Mouse (Mus musculus) embryonic fibroblast, embryonic 13.5 days (primary cell): ENCODE data around the gene Sbno1. TPM values are rescaled to one million over a fixed set of nuclear protein-coding genes. Genes with fewer than 3 reads are reported as not detected.

Experiments used
- H3K27ac ChIP-seq: 2 replicates; pipeline ENCODE4 v1.5.1; 2012; ENCODE audit warnings: low read length, control low read depth, inconsistent platforms; ENCODE audit not compliant: insufficient read depth
- H3K4me1 ChIP-seq: 2 replicates; pipeline ENCODE4 v1.6.1; 2011; ENCODE audit warnings: low read length; ENCODE audit not compliant: control insufficient read depth, insufficient read depth
- H3K4me3 ChIP-seq: 2 replicates; pipeline ENCODE4 v1.5.1; 2011; ENCODE audit warnings: mild to moderate bottlenecking, control low read depth, low read length; ENCODE audit not compliant: insufficient read depth
- CTCF ChIP-seq: IDR thresholded peaks from 2 replicates; pipeline ENCODE4 v1.5.1; 2011; ENCODE audit warnings: mild to moderate bottlenecking, control low read depth, low read length, moderate library complexity, borderline replicate concordance; ENCODE audit not compliant: insufficient read depth
- POLR2A ChIP-seq: IDR thresholded peaks from 2 replicates; pipeline ENCODE4 v1.6.1; 2011; ENCODE audit warnings: low read depth, mild to moderate bottlenecking, control low read depth, low read length, moderate library complexity
- polyA plus RNA-seq: library from polyadenylated mRNA; stranded (reverse); fragments of >200 nt; gene quantifications from 2 replicates; pipeline ENCODE4 v1.2.4, GENCODE M21; 2011; ENCODE audit warnings: low read depth; ENCODE audit not compliant: missing spikeins, insufficient read length

Sbno1 gene
- polyA plus RNA-seq, 1 experiment: 90.2 TPM

GRCm38 (mm10) chr5:124424200-124424722, 1.5 kb downstream of the Sbno1 start:
- Histone ChIP-seq H3K4me1 (no peaks in the 10 kb centered on the region), H3K4me3 (peak overlapping the region; percentile 92), H3K27ac (no peak overlapping the region)
- TF ChIP-seq POLR2A (no peak), CTCF (no peak)

- no peak overlapping the region for H3K27ac ChIP-seq
- H3K4me3 ChIP-seq: no peak overlapping the region
- no peak for TF ChIP-seq CTCF
- no peak for TF ChIP-seq POLR2A
- no peaks in the 10 kb centered on the region for H3K4me1 ChIP-seq
Measured at GRCm38 (mm10) chr5:124421786-124422185, 4.0 kb downstream of the Sbno1 start.

DNA sequence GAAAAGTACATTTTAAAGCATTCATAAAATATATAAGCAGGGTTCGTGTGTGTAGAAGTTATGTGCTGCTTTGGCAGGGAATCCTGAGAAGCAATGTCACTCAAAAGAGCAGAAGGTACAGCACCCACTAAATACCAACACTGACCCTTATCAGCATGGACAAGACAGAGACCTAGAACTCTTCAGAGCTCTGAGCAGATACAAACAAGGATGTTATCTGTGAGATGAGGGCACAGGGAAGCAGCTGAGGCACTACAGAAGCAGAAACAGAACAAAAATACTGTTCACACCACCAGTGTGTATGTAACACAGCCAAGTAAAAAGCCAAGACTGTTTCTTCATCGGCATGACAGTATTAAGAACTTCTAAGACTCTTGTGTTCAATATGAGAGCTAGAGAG, 6.9 kb downstream of the Sbno1 start:
- no peak overlapping the region for H3K27ac ChIP-seq
- TF ChIP-seq POLR2A: no peak
- TF ChIP-seq CTCF: no peak
- H3K4me3 ChIP-seq: no peak overlapping the region
- peaks cover 6% of the 10 kb centered on the region for H3K4me1 ChIP-seq

DNA sequence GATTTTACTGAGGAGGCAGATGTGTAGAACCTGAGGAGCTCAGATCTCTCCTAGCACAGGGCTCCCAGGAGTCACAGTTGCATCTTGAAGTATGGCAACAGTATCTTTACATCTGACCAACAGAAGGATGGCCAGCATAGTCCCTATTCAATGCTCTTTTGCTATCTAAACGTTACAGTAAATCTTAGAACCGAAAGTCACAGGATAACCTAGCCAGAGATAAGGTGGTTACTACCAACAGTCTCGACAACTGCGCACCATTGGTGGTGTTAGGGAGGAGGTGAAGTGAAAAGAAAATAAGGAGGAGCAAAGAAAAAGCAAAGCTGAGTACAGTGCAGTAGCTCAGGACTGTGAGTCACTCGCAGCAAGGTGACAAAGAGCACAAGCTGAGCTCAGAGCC, 13.6 kb downstream of the Sbno1 start:
- TF ChIP-seq POLR2A: no peak
- no peak for TF ChIP-seq CTCF
- H3K4me1 ChIP-seq: peaks cover 7% of the 10 kb centered on the region
- no peak overlapping the region for H3K27ac ChIP-seq
- no peak overlapping the region for H3K4me3 ChIP-seq

DNA sequence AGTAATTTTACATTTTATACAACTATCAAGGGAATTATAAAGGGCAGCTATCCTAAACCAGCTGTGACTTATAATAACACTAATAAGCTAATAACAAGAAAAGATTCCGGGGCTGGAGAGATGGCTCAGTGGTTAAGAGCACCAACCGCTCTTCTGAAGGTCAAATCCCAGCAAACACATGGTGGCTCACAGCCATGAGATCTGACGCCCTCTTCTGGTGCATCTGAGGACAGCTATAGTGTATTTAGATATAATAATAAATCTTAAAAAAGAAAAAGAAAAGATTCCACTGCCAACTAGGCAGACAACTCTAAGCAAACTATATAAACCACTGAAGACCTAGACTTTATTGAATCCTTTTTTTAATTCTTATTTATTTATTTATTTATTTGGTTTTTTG, 15.0 kb downstream of the Sbno1 start:
- Histone ChIP-seq H3K4me1 (peaks cover 2% of the 10 kb centered on the region; the same call in 1 of the 2 replicates), H3K27ac (no peak overlapping the region)
- TF ChIP-seq CTCF (no peak), POLR2A (no peak)

DNA sequence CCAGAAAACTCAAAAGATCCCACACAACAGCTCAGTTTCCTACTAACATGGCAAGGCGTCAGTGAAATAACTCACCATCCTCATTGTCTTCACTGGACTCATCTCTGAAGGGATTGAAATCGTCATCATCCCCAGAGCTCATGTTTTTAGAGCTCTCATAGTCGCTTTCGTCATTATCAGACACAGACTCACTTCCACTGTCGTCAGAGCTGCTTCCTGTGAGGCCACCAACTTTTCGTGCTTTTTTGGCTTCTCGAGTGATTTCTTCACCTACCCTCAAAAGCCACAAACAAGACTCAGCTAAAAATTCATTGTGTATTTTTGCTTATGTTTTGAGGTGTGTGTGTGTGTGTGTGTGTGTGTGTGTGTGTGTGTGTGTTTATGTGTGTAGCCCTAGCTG, 32.1 kb downstream of the Sbno1 start:
- H3K27ac ChIP-seq: no peak overlapping the region
- no peak for TF ChIP-seq POLR2A
- no peak for TF ChIP-seq CTCF
- H3K4me1 ChIP-seq: no peaks in the 10 kb centered on the region
- no peak overlapping the region for H3K4me3 ChIP-seq

More for the DNA sequence above, 15.0 kb downstream of the Sbno1 start:
- no peak overlapping the region for H3K4me3 ChIP-seq

DNA sequence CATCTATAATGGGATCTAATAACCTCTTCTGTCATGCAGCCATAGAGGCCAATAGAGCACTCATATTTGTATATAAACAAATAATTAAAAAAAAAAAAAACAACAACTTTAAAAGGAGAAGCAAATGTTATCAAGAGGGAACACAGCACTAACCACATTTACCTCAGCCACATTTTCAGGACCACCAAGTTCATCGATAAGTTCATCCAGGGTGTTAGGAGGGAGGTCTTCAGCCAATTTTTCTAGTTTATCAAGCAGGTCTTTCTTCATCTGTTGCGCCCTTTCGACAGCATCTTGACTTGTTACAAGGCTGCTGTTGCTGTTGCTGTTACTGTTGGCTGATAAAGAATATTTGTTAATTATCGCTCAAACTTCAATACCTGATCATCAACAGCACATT, 33.4 kb downstream of the Sbno1 start:
- no peak overlapping the region for H3K4me3 ChIP-seq
- no peak for TF ChIP-seq CTCF
- no peak for TF ChIP-seq POLR2A
- no peak overlapping the region for H3K27ac ChIP-seq
- H3K4me1 ChIP-seq: no peaks in the 10 kb centered on the region

DNA sequence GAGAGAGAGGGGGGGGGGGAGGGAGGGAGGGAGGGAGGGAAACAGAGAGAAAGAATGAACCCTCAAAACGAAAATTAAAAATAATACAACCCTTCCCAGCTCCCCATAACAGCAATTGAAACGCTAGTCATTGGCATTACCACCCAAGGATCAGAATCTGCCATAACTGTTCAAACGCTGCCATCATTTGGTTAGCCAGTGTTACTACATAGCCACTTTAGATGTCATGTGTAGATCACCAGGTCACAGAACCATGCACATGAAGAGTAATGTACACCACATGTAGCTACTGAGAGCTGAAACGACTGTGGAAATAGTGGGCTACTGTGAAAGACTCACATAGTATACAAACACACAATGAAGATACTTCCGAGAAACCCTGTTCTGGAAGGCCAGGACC, 37.9 kb downstream of the Sbno1 start:
- TF ChIP-seq POLR2A (no peak), CTCF (no peak)
- Histone ChIP-seq H3K4me1 (no peaks in the 10 kb centered on the region), H3K4me3 (no peak overlapping the region), H3K27ac (no peak overlapping the region)

GRCm38 (mm10) chr5:124380121-124380520, 45.7 kb downstream of the Sbno1 start:
- Histone ChIP-seq H3K4me3 (no peak overlapping the region), H3K4me1 (peaks cover 6% of the 10 kb centered on the region; the same call in 1 of the 2 replicates), H3K27ac (no peak overlapping the region)
- TF ChIP-seq POLR2A: no peak
- no peak for TF ChIP-seq CTCF

DNA sequence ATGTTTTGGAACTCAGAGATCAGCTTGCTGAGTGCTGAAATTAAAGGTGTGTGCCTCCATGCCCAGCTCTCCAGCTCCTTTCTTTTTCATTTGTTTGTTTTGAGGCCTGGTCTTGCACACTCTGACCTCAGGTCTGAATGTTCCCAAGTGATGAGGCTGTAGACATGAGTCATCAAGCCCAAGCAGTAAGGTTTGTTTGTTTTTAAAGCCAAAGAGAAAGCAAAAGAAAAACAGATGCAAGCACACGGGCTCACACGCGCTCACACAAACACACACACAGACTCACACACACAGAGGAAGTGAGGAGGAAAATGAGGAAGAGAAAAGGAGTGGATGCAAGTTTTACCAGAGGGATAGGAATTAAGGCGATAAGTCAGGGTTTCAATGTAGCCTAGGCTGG, 48.7 kb downstream of the Sbno1 start:
- Histone ChIP-seq H3K27ac (no peak overlapping the region), H3K4me1 (peaks cover 6% of the 10 kb centered on the region; the same call in 1 of the 2 replicates), H3K4me3 (no peak overlapping the region)
- TF ChIP-seq POLR2A (no peak), CTCF (no peak)
